Mouse (Mus musculus) limb, embryonic 14.5 days (tissue): ENCODE measurements around the gene 3110009E18Rik. TPM values are rescaled to one million over a fixed set of nuclear protein-coding genes. Genes with fewer than 3 reads are reported as not detected.

Experiments
- ATAC-seq: fragments of 200-750 bp; cut with Nextera tagmentation; 2 replicates; pipeline ENCODE4 v1.8.0; 2017; ENCODE audit warnings: low read depth, moderate number of reproducible peaks, moderate TSS enrichment; ENCODE audit not compliant: low FRiP score
- DNase-seq: peaks from one replicate; pipeline ENCODE4 v3.0.0-alpha.2; 2015; ENCODE audit warnings: low spot score
- H3K27ac ChIP-seq: fragments of 300-500 bp; sonication (generic); replicated peaks from 2 replicates; pipeline ENCODE4 v1.5.1; 2014; ENCODE audit warnings: low read depth, mild to moderate bottlenecking, low read length, moderate library complexity, mixed read lengths
- H3K27me3 ChIP-seq: fragments of 300-500 bp; sonication (generic); 2 replicates; pipeline ENCODE4 v1.6.1; 2014; ENCODE audit warnings: low read length, mixed read lengths; ENCODE audit not compliant: control insufficient read depth, insufficient read depth
- H3K36me3 ChIP-seq: fragments of 300-500 bp; sonication (generic); 2 replicates; pipeline ENCODE4 v1.6.1; 2014; ENCODE audit warnings: mild to moderate bottlenecking, low read length, moderate library complexity, mixed read lengths; ENCODE audit not compliant: control insufficient read depth, insufficient read depth
- H3K4me1 ChIP-seq: fragments of 300-500 bp; sonication (generic); 2 replicates; pipeline ENCODE4 v1.6.1; 2014; ENCODE audit warnings: antibody characterized with exemption, low read length, mixed read lengths; ENCODE audit not compliant: control insufficient read depth, insufficient read depth
- H3K4me2 ChIP-seq: fragments of 300-500 bp; sonication (generic); replicated peaks from 2 replicates; pipeline ENCODE4 v1.6.1; 2014; ENCODE audit warnings: low read depth, mild to moderate bottlenecking, low read length, moderate library complexity; ENCODE audit not compliant: severe bottlenecking
- H3K4me3 ChIP-seq: fragments of 300-500 bp; sonication (generic); replicated peaks from 2 replicates; pipeline ENCODE4 v1.5.1; 2014; ENCODE audit warnings: low read length
- H3K9ac ChIP-seq: fragments of 300-500 bp; sonication (generic); 2 replicates; pipeline ENCODE4 v1.6.1; 2014; ENCODE audit warnings: mild to moderate bottlenecking, low read depth, low read length, moderate library complexity; ENCODE audit not compliant: severe bottlenecking
- H3K9me3 ChIP-seq: fragments of 300-500 bp; sonication (generic); 2 replicates; pipeline ENCODE4 v1.6.1; 2016; ENCODE audit warnings: low read length; ENCODE audit not compliant: control insufficient read depth
- POLR2A ChIP-seq: fragments of 200-500 bp; IDR thresholded peaks from 2 replicates; pipeline ENCODE4 v1.8.0; 2012; ENCODE audit warnings: inconsistent platforms, mild to moderate bottlenecking, moderate library complexity, borderline replicate concordance; ENCODE audit not compliant: insufficient read depth, insufficient read length; ENCODE audit errors: extremely low read depth
- WGBS: fragments of 180-500 bp; shearing (Covaris S2); extraction: QIAGEN DNeasy Blood & Tissue Kit; methylation state at CpG from one replicate; pipeline ENCODE4 v1.1.7; 2014; 5-methylcytosine and 5-hydroxymethylcytosine counted together
- polyA plus RNA-seq, 2 experiments: library from polyadenylated mRNA; depleted of rRNA in 1 of 2; stranded (reverse) in 1 of 2; unstranded in 1 of 2; fragments of >200 nt; fragmentation: Nextera tagmentation in 1 of 2; extraction: Ambion mirVana in 1 of 2; gene quantifications; 2 replicates each; pipeline versions ENCODE4 v1.2.1 to v1.2.3; 2012 to 2014

Gene 3110009E18Rik
- polyA plus RNA-seq, 2 experiments: 11.4 to 20.9 TPM

DNA sequence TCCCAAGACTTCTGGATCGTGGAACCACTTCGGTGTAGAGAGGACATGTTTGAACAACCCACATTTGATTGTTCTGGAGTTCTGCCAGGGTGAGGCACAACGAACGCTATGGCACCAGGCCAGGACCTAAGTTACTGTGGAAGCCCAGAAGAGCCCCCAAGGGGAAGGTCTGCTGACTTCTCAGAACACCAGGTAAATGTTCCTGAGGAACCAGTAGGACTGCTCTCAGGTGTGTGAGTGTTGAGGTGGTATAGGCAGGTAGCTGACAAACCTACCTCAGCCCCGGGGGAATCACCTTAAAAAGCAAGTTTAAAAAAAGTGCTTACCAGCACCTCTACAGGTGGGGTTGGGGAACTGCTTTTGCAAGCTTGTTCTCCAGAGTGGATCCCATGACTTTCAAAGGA lies 15.4 kb upstream of the 3110009E18Rik start:
- H3K4me3 ChIP-seq: no peak overlapping the region
- H3K4me1 ChIP-seq: no peaks in the 10 kb centered on the region
- no peak overlapping the region for H3K27ac ChIP-seq
- WGBS: 62% methylated on average over 5 of the region's 5 CpGs
- H3K36me3 ChIP-seq: no peaks in the 10 kb centered on the region
- H3K4me2 ChIP-seq: no peak overlapping the region
- no peak overlapping the region for H3K9ac ChIP-seq
- DNase-seq (peak; percentile 79), ATAC-seq (no peak)
- H3K9me3 ChIP-seq: no peaks in the 10 kb centered on the region
- TF ChIP-seq POLR2A: no peak
- H3K27me3 ChIP-seq: no peaks in the 10 kb centered on the region

DNA sequence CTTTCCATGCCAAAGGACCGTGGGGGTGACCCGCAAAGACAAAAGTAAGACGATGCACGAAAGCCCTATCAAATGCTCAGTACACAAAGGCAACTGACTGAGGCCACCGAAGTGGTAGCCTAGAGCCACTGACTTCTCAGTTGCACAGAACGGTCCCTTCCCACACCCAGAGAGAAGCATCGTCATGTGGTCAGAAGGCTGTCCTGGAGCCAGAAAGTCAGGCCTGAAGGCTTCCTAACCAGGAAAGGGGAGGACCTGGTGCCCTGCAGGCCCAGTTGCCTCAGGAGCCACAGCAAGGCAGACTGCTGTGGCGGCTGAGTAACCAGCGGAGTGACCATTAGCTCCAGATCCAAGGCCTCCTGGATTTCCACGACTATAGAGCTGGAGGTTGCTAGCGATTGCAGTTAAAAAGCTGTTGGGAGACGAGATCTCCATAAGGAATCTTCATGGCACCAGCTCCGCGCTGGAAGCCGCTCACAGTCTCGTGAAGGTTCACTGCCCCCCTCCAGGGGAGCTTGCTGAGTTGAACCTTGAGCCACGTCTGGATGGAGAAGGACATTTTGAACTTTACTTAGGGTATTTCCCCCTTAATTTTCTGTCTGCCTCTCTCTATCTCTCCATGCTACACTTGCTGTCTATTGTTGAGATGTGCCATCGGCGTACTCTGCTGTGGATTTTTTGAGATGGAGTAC lies 11.1 kb upstream of the 3110009E18Rik start:
- Histone ChIP-seq H3K27me3 (no peaks in the 10 kb centered on the region), H3K27ac (no peak overlapping the region), H3K4me3 (no peak overlapping the region), H3K36me3 (peaks cover 24% of the 10 kb centered on the region), H3K4me2 (no peak overlapping the region), H3K9ac (no peak overlapping the region), H3K9me3 (peaks cover 3% of the 10 kb centered on the region; the same call in 1 of the 2 replicates), H3K4me1 (no peaks in the 10 kb centered on the region)
- 85% methylated on average over 19 of the region's 19 CpGs for WGBS
- DNase-seq (no peak), ATAC-seq (no peak)
- no peak for TF ChIP-seq POLR2A

DNA sequence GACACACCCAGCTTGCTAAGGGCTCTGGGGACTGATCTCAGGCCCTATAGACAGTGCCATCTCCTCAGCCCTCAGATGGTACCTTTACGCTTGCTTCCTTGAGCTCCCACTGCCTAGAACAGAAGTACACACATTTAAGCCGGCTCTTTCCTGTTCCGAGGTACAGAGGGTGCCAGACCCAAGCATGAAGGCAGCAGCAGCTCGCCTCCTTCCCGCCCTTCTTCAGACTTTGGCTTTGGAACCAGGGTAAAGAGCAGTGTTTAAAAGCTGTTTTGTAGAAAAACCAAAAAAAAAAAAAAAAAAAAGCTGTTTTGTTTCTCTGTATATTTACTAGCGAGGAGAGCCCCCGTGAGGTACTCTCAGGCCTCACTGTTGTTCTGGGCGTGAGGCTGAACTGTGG lies 9.2 kb upstream of the 3110009E18Rik start:
- Histone ChIP-seq H3K4me1 (no peaks in the 10 kb centered on the region), H3K4me3 (no peak overlapping the region), H3K27me3 (no peaks in the 10 kb centered on the region), H3K4me2 (no peak overlapping the region), H3K9me3 (peaks cover 3% of the 10 kb centered on the region; the same call in 1 of the 2 replicates), H3K27ac (no peak overlapping the region), H3K36me3 (peaks cover 41% of the 10 kb centered on the region), H3K9ac (no peak overlapping the region)
- no peak for TF ChIP-seq POLR2A
- 83% methylated on average over 8 of the region's 8 CpGs for WGBS
- ATAC-seq (no peak), DNase-seq (no peak)

DNA sequence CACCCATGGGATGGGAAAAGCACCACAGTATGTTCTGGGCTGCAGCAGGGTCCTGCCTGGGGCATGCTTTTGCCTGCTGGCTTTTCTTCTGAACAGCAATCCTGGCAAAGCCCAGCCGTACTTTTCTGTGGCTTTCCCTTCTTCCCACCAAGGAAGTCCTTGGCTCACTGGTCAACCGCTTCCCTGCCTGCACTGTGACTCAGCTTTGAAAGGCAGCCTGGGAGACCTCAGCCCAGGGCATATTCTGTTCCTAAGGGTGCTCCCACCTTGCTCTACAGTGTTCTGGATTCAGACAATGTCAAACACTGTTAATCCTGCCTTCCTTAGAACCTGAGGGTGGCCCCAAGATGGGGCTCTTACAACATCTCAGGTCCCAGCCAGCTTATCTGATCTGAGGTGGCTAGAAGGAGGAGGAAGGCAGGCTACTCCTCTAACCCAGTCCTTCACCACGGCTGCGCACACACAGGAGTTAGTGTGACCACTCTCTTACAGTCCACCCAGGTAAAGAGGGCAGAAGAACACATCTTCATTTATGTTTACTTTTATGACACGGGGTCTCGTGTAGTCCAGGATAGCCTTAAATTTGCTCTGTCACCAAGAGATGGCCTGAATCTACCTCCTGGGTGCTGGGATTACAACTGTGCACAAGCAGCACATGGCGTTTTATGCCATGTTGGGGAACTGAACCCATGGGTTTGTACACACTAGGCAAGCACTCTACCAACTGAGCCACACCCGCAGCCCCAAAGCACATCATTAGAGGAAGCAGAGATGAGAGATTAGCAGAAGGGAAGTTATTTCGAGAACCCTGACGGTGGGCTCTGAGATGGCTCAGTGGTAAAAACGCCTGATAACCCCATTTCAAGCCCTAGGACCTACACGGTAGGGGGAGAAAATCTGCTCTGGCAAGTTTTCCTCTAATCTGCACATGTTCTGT lies 8.5 kb upstream of the 3110009E18Rik start:
- Histone ChIP-seq H3K27ac (no peak overlapping the region), H3K27me3 (no peaks in the 10 kb centered on the region), H3K4me2 (no peak overlapping the region), H3K4me1 (no peaks in the 10 kb centered on the region), H3K9ac (no peak overlapping the region), H3K4me3 (no peak overlapping the region), H3K9me3 (peaks cover 3% of the 10 kb centered on the region; the same call in 1 of the 2 replicates), H3K36me3 (peaks cover 41% of the 10 kb centered on the region)
- no peak for ATAC-seq
- DNase-seq: no peak
- no peak for TF ChIP-seq POLR2A
- WGBS: 86% methylated on average over 12 of the region's 12 CpGs

DNA sequence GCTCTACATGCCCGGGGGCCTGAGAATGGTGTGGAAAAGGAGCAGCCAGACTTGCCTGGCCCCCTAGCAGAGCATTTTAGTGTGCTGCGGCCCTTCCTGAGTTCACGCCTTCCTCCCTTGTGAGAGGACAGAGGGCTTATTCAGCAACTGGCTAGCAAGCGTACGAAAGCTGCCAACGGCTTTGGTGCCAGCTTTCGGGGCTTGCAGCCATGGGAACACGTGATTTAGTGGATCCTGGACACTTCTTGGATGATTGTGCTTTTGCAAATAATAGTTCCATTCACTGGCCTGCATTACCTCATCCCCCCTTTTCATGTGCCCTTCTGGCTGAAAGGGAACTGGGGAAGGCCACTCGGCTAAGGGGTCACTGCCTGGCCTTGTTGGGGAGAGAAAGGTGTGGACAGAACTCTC lies 5.3 kb upstream of the 3110009E18Rik start:
- Histone ChIP-seq H3K4me3 (no peak overlapping the region), H3K9ac (no peak overlapping the region), H3K4me2 (no peak overlapping the region), H3K4me1 (peaks cover 10% of the 10 kb centered on the region), H3K36me3 (peaks cover 41% of the 10 kb centered on the region), H3K9me3 (peaks cover 3% of the 10 kb centered on the region; the same call in 1 of the 2 replicates), H3K27ac (peak overlapping the region; percentile 55), H3K27me3 (no peaks in the 10 kb centered on the region)
- WGBS: 83% methylated on average over 9 of the region's 9 CpGs
- DNase-seq (peak; percentile 24), ATAC-seq (0 out of 2 replicates have a peak, but pooled peaks have one; percentile 5)
- TF ChIP-seq POLR2A: no peak
